Mouse (Mus musculus) G1E (cell line): ENCODE measurements at regions not wholly inside any gene's neighbourhood (a gene's known extent, or its start where the extent isn't known, plus 50 kb on each side); places are given as distances from the start of the nearest gene placed in this dataset.

Experiments
- ATAC-seq: 2 replicates; pipeline ENCODE4 v1.8.0; 2016; ENCODE audit warnings: mild to moderate bottlenecking; ENCODE audit not compliant: insufficient number of reproducible peaks, poor library complexity, low FRiP score, severe bottlenecking; ENCODE audit errors: extremely low read depth
- DNase-seq: peaks from one replicate; pipeline ENCODE4 v3.0.0; 2012; ENCODE audit warnings: low spot score
- H3K27me3 ChIP-seq: 2 replicates; pipeline ENCODE4 v1.6.1; 2012; ENCODE audit warnings: mild to moderate bottlenecking, low read length, inconsistent platforms; ENCODE audit not compliant: insufficient read depth
- H3K36me3 ChIP-seq: replicated peaks from 2 replicates; pipeline ENCODE3; 2012; ENCODE audit warnings: mild to moderate bottlenecking, inconsistent platforms
- H3K4me1 ChIP-seq: 2 replicates; pipeline ENCODE4 v1.6.1; 2012; ENCODE audit warnings: low read depth, low read length, inconsistent platforms, mixed read lengths; ENCODE audit not compliant: insufficient read depth
- H3K4me3 ChIP-seq: 2 replicates; pipeline ENCODE4 v1.5.1; 2012; ENCODE audit warnings: low read depth, mild to moderate bottlenecking, inconsistent platforms, low read length, moderate library complexity, mixed read lengths
- H3K9me3 ChIP-seq: replicated peaks from 2 replicates; pipeline ENCODE4 v1.6.1; 2012; ENCODE audit warnings: inconsistent platforms
- CTCF ChIP-seq: IDR thresholded peaks from 2 replicates; pipeline ENCODE4 v1.5.1; 2012; ENCODE audit warnings: low read depth, low read length, inconsistent platforms, mixed read lengths
- GATA1 ChIP-seq: IDR thresholded peaks from 2 replicates; pipeline ENCODE4 v1.6.1; 2012; ENCODE audit warnings: borderline replicate concordance, low read length, inconsistent platforms, mixed read lengths
- GATA2 ChIP-seq: IDR thresholded peaks from 2 replicates; pipeline ENCODE4 v1.6.1; 2012; ENCODE audit warnings: low read depth, low read length, inconsistent platforms, borderline replicate concordance
- POLR2AphosphoS5 ChIP-seq: IDR thresholded peaks from 2 replicates; pipeline ENCODE4 v1.6.1; 2012; ENCODE audit warnings: low read depth, low read length, inconsistent platforms; ENCODE audit not compliant: insufficient replicate concordance
- TAL1 ChIP-seq: conservative IDR thresholded peaks from 2 replicates; pipeline ENCODE4 v1.6.1; 2012; ENCODE audit warnings: low read depth, low read length, inconsistent platforms, mixed read lengths

- DNase-seq (no peak), ATAC-seq (no peak)
- Histone ChIP-seq H3K4me3 (no peak overlapping the region), H3K9me3 (peaks cover 62% of the 10 kb centered on the region), H3K36me3 (no peaks in the 10 kb centered on the region), H3K4me1 (no peaks in the 10 kb centered on the region), H3K27me3 (no peaks in the 10 kb centered on the region)
- TF ChIP-seq GATA2 (no peak), CTCF (no peak), POLR2AphosphoS5 (no peak), TAL1 (no peak), GATA1 (no peak)
Measured at GRCm38 (mm10) chr5:106181726-106182125, 276.2 kb downstream of the Barhl2 start.

GRCm38 (mm10) chr5:106172162-106172561 lies 285.8 kb downstream of the Barhl2 start:
- Histone ChIP-seq H3K4me1 (no peaks in the 10 kb centered on the region), H3K9me3 (peaks cover 38% of the 10 kb centered on the region), H3K27me3 (no peaks in the 10 kb centered on the region), H3K4me3 (no peak overlapping the region), H3K36me3 (no peaks in the 10 kb centered on the region)
- TF ChIP-seq GATA2 (no peak), POLR2AphosphoS5 (no peak), CTCF (no peak), GATA1 (no peak), TAL1 (no peak)
- DNase-seq (no peak), ATAC-seq (no peak)

GRCm38 (mm10) chr5:106170405-106170804 lies 287.6 kb downstream of the Barhl2 start:
- Histone ChIP-seq H3K27me3 (no peaks in the 10 kb centered on the region), H3K36me3 (no peaks in the 10 kb centered on the region), H3K4me1 (no peaks in the 10 kb centered on the region), H3K9me3 (peaks cover 51% of the 10 kb centered on the region), H3K4me3 (no peak overlapping the region)
- TF ChIP-seq GATA2 (no peak), GATA1 (no peak), TAL1 (no peak), POLR2AphosphoS5 (no peak), CTCF (no peak)
- no peak for DNase-seq
- ATAC-seq = no peak

- no peaks in the 10 kb centered on the region for H3K4me1 ChIP-seq
- peaks cover 58% of the 10 kb centered on the region for H3K9me3 ChIP-seq
- DNase-seq (no peak), ATAC-seq (no peak)
- H3K4me3 ChIP-seq = no peak overlapping the region
- H3K36me3 ChIP-seq = no peaks in the 10 kb centered on the region
- H3K27me3 ChIP-seq = no peaks in the 10 kb centered on the region
- TF ChIP-seq CTCF = no peak
- TF ChIP-seq TAL1 = no peak
- TF ChIP-seq POLR2AphosphoS5 = no peak
- TF ChIP-seq GATA1 = no peak
- TF ChIP-seq GATA2 = no peak
Measured at GRCm38 (mm10) chr5:106167556-106167955, 290.4 kb downstream of the Barhl2 start.

GRCm38 (mm10) chr5:106166266-106166665 lies 289.9 kb downstream of the Zfp326 start:
- Histone ChIP-seq H3K9me3 (peaks cover 47% of the 10 kb centered on the region), H3K4me3 (no peak overlapping the region), H3K27me3 (no peaks in the 10 kb centered on the region), H3K4me1 (no peaks in the 10 kb centered on the region), H3K36me3 (no peaks in the 10 kb centered on the region)
- no peak for ATAC-seq
- no peak for DNase-seq
- TF ChIP-seq GATA1 = no peak
- TF ChIP-seq CTCF = no peak
- TF ChIP-seq GATA2 = no peak
- TF ChIP-seq POLR2AphosphoS5 = no peak
- no peak for TF ChIP-seq TAL1

GRCm38 (mm10) chr5:106164190-106164589 lies 287.8 kb downstream of the Zfp326 start:
- no peaks in the 10 kb centered on the region for H3K36me3 ChIP-seq
- no peaks in the 10 kb centered on the region for H3K27me3 ChIP-seq
- ATAC-seq = no peak
- H3K9me3 ChIP-seq = peaks cover 56% of the 10 kb centered on the region
- TF ChIP-seq GATA2 = no peak
- no peak for TF ChIP-seq CTCF
- TF ChIP-seq POLR2AphosphoS5 = no peak
- no peak for TF ChIP-seq TAL1
- TF ChIP-seq GATA1 = no peak
- no peak overlapping the region for H3K4me3 ChIP-seq
- no peaks in the 10 kb centered on the region for H3K4me1 ChIP-seq
- DNase-seq = no peak
